Mouse (Mus musculus): ENCODE data around the gene Cops8. TPM values are rescaled to one million over a fixed set of nuclear protein-coding genes. Genes with fewer than 3 reads are reported as not detected.

Gene Cops8
- polyA plus RNA-seq, 1 experiment from 2014 or later, result 199 TPM

GRCm38 (mm10) chr1:90657292-90658050 is 54.7 kb downstream of the Cops8 start:
- no peak overlapping the region for H3K4me3 ChIP-seq
- no peaks in the 10 kb centered on the region for H3K9me3 ChIP-seq (replicated peaks)
- H3K4me1 ChIP-seq, result no peaks in the 10 kb centered on the region
- no peak overlapping the region for H3K27ac ChIP-seq (replicated peaks)
- 85% methylated on average over 10 of the region's 10 CpGs for WGBS
- DNase-seq (ENCODE audit: low spot score), result no peak
- no peaks in the 10 kb centered on the region for H3K27me3 ChIP-seq (ENCODE audit: low read depth, poor library complexity, severe bottlenecking)
- H3K36me3 ChIP-seq, result no peaks in the 10 kb centered on the region

GRCm38 (mm10) chr1:90658581-90658980 is 55.8 kb downstream of the Cops8 start:
- Histone ChIP-seq H3K9me3 (replicated peaks) (no peaks in the 10 kb centered on the region), H3K4me3 (no peak overlapping the region), H3K36me3 (no peaks in the 10 kb centered on the region), H3K27me3 (ENCODE audit: low read depth, poor library complexity, severe bottlenecking) (no peaks in the 10 kb centered on the region), H3K4me1 (no peaks in the 10 kb centered on the region), H3K27ac (replicated peaks) (no peak overlapping the region)
- WGBS, result 97% methylated on average over 3 of the region's 3 CpGs
- DNase-seq (ENCODE audit: low spot score), result no peak

- WGBS, result 92% methylated on average over 7 of the region's 7 CpGs
- Histone ChIP-seq H3K9me3 (replicated peaks) (no peaks in the 10 kb centered on the region), H3K4me1 (no peaks in the 10 kb centered on the region), H3K4me3 (no peak overlapping the region), H3K27me3 (ENCODE audit: low read depth, poor library complexity, severe bottlenecking) (no peaks in the 10 kb centered on the region), H3K36me3 (no peaks in the 10 kb centered on the region), H3K27ac (replicated peaks) (no peak overlapping the region)
- no peak for DNase-seq (ENCODE audit: low spot score)
Observed at GRCm38 (mm10) chr1:90660150-90660549, 57.4 kb downstream of the Cops8 start.

GRCm38 (mm10) chr1:90662491-90662890 is 59.7 kb downstream of the Cops8 start:
- WGBS, result 84% methylated on average over 6 of the region's 6 CpGs
- H3K27ac ChIP-seq (replicated peaks), result no peak overlapping the region
- DNase-seq (ENCODE audit: low spot score), result no peak

More at GRCm38 (mm10) chr1:90662491-90662890, 59.7 kb downstream of the Cops8 start:
- Histone ChIP-seq H3K9me3 (replicated peaks) (no peaks in the 10 kb centered on the region), H3K4me3 (no peak overlapping the region), H3K36me3 (no peaks in the 10 kb centered on the region), H3K4me1 (no peaks in the 10 kb centered on the region), H3K27me3 (ENCODE audit: low read depth, poor library complexity, severe bottlenecking) (no peaks in the 10 kb centered on the region)

Other genes with a start within 250 kb of the Cops8 start
- 3.0 and 5.4 TPM in 2 replicates for gene Col6a3, start 241.0 kb downstream of the Cops8 start, polyA plus RNA-seq (2016; fragmentation: Nextera tagmentation; extraction: Ambion mirVana)